Mouse (Mus musculus) R1 (cell line): ENCODE measurements around the gene Tuba1a.
"Not testable (repeated sequence)": the region's sequence is repeated elsewhere in the genome, so short reads cannot be mapped to it uniquely, and the experiment has no call there.

Experiments
- DNase-seq: peaks from one replicate; pipeline ENCODE4 v3.0.0-alpha.2; 2018; ENCODE audit warnings: low read depth, low spot score

The Tuba1a gene

DNA sequence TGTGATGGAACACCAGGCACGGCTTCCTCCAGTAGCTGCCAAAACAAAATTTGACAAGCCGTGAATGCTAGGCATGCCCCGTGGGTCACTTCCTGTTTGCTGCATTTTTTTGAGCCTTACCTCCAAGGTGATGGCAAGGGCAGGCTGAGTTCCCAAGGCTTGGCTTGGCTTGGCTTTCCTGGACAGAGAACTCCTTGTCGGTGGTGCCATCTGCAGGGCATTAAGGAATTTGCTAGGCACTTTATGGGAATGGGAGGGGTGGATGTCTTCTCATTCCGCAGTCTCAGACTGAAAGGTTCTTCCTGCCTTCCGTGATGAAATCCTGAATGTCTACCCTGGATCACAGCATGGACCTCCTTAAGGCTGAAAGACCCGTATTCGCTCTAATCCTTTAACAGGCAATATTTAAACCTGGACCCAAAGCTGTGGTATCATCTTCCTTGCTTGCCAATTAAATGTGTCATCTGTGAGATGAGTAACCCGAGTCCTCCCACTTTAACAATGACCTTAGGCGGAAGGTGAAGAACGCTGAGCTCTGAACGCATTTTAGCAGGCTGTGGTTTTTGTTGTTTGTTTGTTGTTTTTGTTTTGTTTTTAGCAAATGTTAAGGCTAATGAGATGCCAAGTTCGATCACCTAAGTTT is 24.8 kb downstream of the Tuba1a start:
- DNase-seq, result peak; percentile 96

- no peak for DNase-seq
Measured at GRCm38 (mm10) chr15:98927566-98927965, 25.9 kb downstream of the Tuba1a start.

- DNase-seq, result no peak
Measured at GRCm38 (mm10) chr15:98924682-98925081, 28.8 kb downstream of the Tuba1a start.

- no peak for DNase-seq
Measured at GRCm38 (mm10) chr15:98923031-98923537, 30.4 kb downstream of the Tuba1a start.

DNA sequence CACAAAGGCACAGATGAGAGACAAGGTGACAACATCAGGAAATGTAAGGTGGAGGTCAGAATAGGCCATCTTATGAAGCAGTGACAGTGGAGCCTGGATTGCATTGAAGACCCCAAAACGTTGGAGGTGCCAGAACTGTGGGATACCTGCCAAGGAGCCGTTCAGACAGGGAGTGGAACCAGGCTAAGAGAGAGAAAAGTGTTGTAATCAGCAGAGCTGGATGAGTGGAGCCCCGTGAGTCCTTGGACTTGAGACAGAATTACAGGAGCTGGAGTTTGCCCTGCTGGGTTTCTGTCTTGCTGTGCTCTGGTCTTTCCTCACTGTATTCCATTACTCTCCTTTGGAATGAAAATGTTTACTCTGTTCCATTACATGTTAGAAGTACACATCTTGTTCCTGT is 30.9 kb downstream of the Tuba1a start:
- no peak for DNase-seq

DNA sequence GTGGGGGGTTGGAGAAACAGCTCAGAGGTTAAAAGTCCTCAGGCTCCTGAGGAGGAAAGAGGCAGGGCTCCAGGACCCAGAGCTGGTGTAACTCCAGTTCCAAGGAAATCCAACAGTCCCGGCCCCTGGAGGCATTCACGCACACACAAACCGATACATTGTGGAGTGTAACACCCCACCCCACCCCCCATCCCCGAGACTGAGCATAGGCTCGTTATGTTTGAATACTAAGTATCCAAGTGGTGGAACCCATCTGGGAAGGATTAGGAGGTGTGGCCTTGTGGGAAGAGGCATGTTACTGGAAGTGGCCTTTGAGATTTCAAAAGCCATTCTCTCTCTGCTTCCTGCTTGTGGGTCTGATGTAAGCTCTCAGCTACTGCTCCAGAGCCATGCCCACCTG is 32.0 kb downstream of the Tuba1a start:
- peak; percentile 51 for DNase-seq

DNA sequence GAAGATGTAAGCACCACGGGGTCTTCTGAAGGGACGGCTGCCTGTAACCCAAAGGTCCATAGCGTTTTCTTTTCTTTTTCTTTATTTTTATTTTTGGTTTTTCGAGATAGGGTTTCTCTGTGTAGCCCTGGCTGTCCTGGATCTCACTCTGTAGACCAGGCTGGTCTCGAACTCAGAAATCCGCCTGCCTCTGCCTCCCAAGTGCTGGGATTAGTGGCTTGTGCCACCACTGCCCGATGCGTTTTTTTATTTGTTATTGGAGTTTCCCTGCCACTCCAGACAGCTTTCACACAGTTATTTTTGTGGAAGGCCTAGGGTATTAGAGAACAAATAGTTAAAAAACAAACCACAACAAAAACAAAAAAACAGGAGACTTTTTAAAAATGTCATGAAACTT is 35.0 kb downstream of the Tuba1a start:
- DNase-seq, result not testable (repeated sequence)

DNA sequence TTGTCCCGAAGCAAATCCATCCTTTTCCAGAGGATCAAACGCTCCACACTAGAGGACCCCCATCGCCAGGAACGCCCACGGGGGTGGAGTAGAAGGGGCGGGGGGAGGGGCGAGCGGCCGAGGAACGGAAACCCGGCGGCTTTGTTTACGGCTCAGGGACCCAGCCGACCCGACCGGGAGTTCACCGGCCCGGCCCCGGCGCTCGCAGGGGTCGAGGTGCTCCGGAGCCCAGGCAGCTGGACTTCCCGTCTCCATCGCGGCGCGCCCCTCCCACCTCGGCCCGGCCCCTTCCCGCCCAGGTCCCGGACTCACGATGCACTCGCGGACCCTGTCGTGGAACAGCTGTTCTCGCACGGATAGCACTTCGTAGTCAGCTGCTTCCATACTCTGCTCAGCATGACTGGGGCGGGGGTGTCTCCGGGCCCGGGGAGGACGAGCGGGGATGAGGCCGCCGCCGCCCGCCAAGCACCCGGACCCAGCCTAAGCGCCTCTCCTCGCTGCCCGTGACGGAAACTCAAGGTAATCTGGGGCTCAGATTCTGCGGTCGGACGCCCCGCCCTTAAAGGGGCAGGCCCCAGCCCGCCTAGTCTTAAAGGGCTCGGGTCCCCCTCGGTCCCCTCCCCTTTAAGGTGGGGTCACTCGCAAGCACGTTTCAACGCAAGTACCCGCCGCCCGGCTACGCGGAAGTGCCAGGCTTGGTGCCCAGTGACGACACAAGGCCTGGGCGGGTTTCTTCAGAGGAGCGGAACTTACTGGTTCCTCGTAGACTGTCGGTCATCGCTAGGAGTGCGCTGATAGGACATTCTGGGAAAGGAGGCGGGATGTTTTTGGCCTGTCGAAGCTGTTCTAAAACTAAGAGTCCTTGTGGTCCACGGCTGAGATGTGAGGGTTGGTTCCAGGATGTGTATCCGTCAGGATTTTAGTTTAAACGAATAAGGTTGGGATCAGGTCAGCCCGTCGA is 35.7 kb downstream of the Tuba1a start, which contains the start of gene Lmbr1l:
Gene Lmbr1l, minus strand, starts transcription at position 694 of the 961 bp plus-strand sequence.
- peak; percentile 100 for DNase-seq

DNA sequence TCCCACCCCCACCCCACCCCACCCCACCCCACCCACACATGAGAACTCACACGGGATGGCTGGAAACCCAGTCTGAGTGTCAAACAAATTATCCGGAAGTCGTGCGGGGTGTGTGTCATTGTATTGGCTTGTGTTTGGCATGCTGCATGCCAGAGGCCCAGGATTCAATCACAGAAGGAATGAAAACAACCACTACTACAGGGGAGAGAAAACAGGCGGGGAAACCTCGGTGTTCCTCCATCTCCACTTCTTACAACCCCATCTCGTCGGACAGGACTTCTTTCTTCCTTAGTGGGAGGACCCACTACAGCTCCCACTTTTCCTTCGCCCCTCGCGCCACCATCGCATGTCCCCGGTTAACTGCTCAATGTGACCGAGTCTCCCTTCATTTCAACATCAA is 36.4 kb downstream of the Tuba1a start:
- peak; percentile 74 for DNase-seq

GRCm38 (mm10) chr15:98916016-98916415 is 37.5 kb downstream of the Tuba1a start:
- no peak for DNase-seq

DNA sequence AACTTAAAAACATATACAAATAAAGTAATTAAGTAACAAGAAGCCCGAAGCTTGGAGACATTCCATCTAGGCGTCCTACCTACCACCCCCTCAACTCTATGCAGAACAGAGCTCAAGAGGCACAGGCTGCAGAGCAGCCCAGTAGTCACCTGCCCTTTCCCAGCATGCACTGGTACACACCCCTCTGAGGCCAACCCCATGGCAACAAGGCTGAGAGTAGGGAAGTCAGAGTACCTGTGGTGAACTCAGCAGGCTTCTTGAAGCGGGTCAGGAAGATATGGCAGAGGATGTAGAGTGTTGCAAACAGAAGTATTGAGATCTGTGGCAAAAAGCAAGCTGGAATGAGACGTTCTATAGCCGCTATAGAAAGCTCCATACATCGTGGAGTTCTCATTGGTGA is 38.6 kb downstream of the Tuba1a start:
- DNase-seq, result peak; percentile 75

DNA sequence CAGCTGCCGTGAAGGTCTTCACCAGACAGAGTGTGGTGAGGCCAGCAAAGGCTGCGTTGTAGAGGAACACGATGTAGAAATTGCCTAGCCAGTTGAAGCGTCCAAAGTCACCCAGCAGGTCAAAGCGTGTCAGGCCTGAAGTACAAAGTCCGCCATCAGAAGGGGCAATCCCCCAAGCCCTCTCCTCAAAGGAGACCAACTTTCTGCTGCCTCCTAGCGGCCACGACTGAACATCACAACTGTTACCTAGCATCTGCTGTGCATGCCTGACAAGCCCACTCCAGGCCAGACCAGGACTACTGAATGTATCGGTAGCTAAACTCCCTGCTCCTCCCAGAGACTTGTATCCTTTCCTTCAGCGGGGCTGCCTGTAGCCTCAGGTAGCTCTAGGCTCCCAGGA is 48.8 kb downstream of the Tuba1a start:
- peak; percentile 83 for DNase-seq

DNA sequence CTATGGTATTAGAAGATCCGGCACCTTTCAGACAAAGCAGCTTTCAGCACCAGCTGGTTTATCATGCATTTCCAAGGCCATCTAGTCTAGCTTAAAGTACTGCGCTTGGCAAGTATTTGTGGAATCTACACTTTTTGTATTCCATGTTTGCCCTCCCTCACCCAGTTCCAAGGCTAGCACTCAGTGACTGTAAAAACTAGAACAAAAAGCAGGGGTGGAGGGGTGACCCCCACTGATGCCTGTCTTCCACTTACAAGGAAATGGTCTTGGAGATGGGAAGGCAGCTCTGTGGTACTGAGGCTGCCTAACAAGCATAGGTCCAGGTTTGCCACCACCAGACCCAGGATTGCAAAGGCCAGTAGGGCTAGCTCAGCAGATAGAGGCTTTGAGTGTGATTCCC is 50.9 kb downstream of the Tuba1a start:
- DNase-seq, result no peak

DNA sequence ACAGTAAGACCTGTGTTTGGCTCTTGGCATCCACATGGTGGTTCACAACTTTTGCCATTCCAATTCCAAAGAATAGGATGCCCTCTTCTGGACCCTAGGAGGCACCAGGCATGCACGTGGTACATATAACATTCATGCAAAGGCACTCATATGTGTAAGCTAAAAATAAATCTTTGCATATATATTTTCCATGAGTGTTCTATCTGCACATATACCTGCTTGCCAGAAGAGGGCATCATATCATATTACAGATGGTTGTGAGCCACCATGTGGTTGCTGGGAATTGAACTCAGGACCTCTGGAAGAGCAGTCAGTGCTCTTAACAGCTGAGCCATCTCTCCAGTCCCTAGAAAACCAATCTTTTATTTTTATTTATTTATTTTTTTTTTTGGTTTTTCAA is 52.0 kb downstream of the Tuba1a start:
- no peak for DNase-seq
